Mouse (Mus musculus) midbrain, postnatal 0 days (tissue): ENCODE measurements around the gene Tra2b. TPM values are rescaled to one million over a fixed set of nuclear protein-coding genes. Genes with fewer than 3 reads are reported as not detected.

Experiments used
- ATAC-seq: fragments of 200-750 bp; cut with Nextera tagmentation; 2 replicates; pipeline ENCODE4 v1.8.0; 2017; ENCODE audit warnings: moderate number of reproducible peaks, mild to moderate bottlenecking, moderate TSS enrichment, moderate library complexity; ENCODE audit not compliant: low FRiP score
- DNase-seq: peaks from one replicate; pipeline ENCODE4 v3.0.0-alpha.2; 2015; ENCODE audit warnings: low spot score
- H3K27ac ChIP-seq: fragments of 300-500 bp; sonication (generic); 2 replicates; pipeline ENCODE4 v1.5.1; 2014; ENCODE audit warnings: low read depth, mild to moderate bottlenecking, low read length, mixed read lengths
- H3K27me3 ChIP-seq: fragments of 300-500 bp; sonication (generic); 2 replicates; pipeline ENCODE4 v1.6.1; 2014; ENCODE audit warnings: low read length, control low read depth, mixed read lengths; ENCODE audit not compliant: insufficient read depth
- H3K36me3 ChIP-seq: fragments of 300-500 bp; sonication (generic); 2 replicates; pipeline ENCODE4 v1.6.1; 2014; ENCODE audit warnings: low read length, control low read depth, mixed read lengths; ENCODE audit not compliant: insufficient read depth
- H3K4me1 ChIP-seq: fragments of 300-500 bp; sonication (generic); 2 replicates; pipeline ENCODE4 v1.6.1; 2014; ENCODE audit warnings: mild to moderate bottlenecking, control low read depth, antibody characterized with exemption, low read length, mixed read lengths; ENCODE audit not compliant: insufficient read depth
- H3K4me2 ChIP-seq: fragments of 300-500 bp; sonication (generic); 2 replicates; pipeline ENCODE4 v1.6.1; 2014; ENCODE audit warnings: low read depth, mild to moderate bottlenecking, low read length, mixed read lengths; ENCODE audit not compliant: poor library complexity, severe bottlenecking
- H3K4me3 ChIP-seq: fragments of 300-500 bp; sonication (generic); 2 replicates; pipeline ENCODE4 v1.5.1; 2014; ENCODE audit warnings: low read depth, mild to moderate bottlenecking, low read length, moderate library complexity
- H3K9ac ChIP-seq: fragments of 300-500 bp; sonication (generic); replicated peaks from 2 replicates; pipeline ENCODE4 v1.6.1; 2014; ENCODE audit warnings: mild to moderate bottlenecking, low read length, moderate library complexity, mixed read lengths; ENCODE audit not compliant: poor library complexity, severe bottlenecking
- H3K9me3 ChIP-seq: fragments of 300-500 bp; sonication (generic); 2 replicates; pipeline ENCODE4 v1.6.1; 2016; ENCODE audit warnings: low read length, control low read depth
- CTCF ChIP-seq: IDR thresholded peaks from 2 replicates; pipeline ENCODE4 v1.5.1; 2016; ENCODE audit warnings: antibody characterized with exemption, mild to moderate bottlenecking
- WGBS: fragments of 180-500 bp; shearing (Covaris S2); extraction: QIAGEN DNeasy Blood & Tissue Kit; methylation state at CpG from one replicate; pipeline ENCODE4 v1.1.7; 2014; 5-methylcytosine and 5-hydroxymethylcytosine counted together
- polyA plus RNA-seq: library from polyadenylated mRNA; unstranded; fragments of >200 nt; fragmentation: Nextera tagmentation; extraction: Ambion mirVana; gene quantifications from 2 replicates; pipeline ENCODE4 v1.2.1, GENCODE M21; 2015
- total RNA-seq: library from RNA; depleted of rRNA; stranded (reverse); fragments of >200 nt; gene quantifications from 2 replicates; pipeline ENCODE4 v1.2.3, GENCODE M21; 2014

Tra2b gene
- total and polyA plus RNA-seq, 2 experiments from 2014 or later: 128 to 208 TPM

DNA sequence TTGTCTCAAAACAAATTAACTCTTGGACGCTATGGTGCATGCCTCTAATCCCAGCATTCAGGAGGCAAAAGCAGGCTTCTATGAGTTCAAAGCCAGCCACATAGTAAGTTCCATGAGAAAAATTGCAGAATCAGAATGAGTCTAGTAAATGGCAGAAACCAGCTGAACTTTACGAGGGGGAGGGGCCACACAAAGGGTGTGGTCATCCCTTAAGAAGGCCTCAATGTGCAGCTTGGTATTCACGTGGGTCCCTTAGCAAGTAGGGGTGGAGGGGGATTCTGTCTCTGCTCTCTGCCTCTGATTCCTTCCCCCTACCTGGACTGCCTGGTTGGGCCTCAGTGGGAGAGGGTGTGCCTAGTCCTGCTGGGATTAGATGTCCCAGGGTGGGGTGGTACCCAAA is 4.7 kb upstream of the Tra2b start:
- WGBS: 74% methylated on average over 3 of the region's 3 CpGs
- no peak for ATAC-seq

DNA sequence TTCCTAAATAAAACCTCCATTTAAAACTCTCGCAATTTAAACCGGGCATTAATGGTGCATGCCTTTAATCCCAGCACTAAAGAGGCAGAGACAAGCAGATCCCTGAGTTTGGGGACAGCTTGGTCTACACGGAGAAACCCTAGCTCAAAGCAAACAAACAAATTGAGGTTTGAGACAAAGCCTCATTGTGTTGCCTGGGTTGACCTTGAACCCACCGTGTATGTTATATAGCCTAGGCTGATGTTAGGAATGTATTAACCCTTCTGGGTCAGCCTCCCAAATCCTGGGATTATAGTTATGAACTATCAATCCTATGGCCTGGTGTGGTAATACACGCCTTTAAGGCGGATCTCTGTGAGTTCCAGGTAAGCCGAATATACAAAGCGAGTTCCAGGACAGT is 579 bp upstream of the Tra2b start:
- 34% methylated on average over 8 of the region's 8 CpGs for WGBS
- peak overlapping the region; percentile 85 for H3K4me3 ChIP-seq
- no peaks in the 10 kb centered on the region for H3K9me3 ChIP-seq
- H3K9ac ChIP-seq: peak overlapping the region; percentile 64
- no peaks in the 10 kb centered on the region for H3K27me3 ChIP-seq
- peak overlapping the region; percentile 63 for H3K4me2 ChIP-seq
- DNase-seq (no peak), ATAC-seq (peak; percentile 2; the same call in 1 of the 2 replicates)
- no peaks in the 10 kb centered on the region for H3K36me3 ChIP-seq
- H3K4me1 ChIP-seq: no peaks in the 10 kb centered on the region
- peak overlapping the region; percentile 87 for H3K27ac ChIP-seq
- TF ChIP-seq CTCF: no peak

More for the DNA sequence above, 4.7 kb upstream of the Tra2b start:
- Histone ChIP-seq H3K9ac (no peak overlapping the region), H3K4me3 (no peak overlapping the region), H3K27ac (no peak overlapping the region), H3K4me1 (no peaks in the 10 kb centered on the region), H3K36me3 (no peaks in the 10 kb centered on the region), H3K9me3 (no peaks in the 10 kb centered on the region), H3K4me2 (no peak overlapping the region), H3K27me3 (no peaks in the 10 kb centered on the region)
- no peak for TF ChIP-seq CTCF
- DNase-seq: no peak

- under 1% methylated on average over 65 of the region's 81 CpGs for WGBS
- TF ChIP-seq CTCF: peak; percentile 25; the same call in 1 of the 2 replicates
- ATAC-seq (peak; percentile 75), DNase-seq (peak; percentile 92)
- Histone ChIP-seq H3K4me3 (peak overlapping the region; percentile 85), H3K36me3 (no peaks in the 10 kb centered on the region), H3K4me2 (peak overlapping the region; percentile 66), H3K9ac (peak overlapping the region; percentile 87), H3K27ac (peak overlapping the region; percentile 97), H3K9me3 (no peaks in the 10 kb centered on the region), H3K4me1 (no peaks in the 10 kb centered on the region), H3K27me3 (no peaks in the 10 kb centered on the region)
Observed at GRCm38 (mm10) chr16:22264962-22265848, 600 bp downstream of the Tra2b start.

DNA sequence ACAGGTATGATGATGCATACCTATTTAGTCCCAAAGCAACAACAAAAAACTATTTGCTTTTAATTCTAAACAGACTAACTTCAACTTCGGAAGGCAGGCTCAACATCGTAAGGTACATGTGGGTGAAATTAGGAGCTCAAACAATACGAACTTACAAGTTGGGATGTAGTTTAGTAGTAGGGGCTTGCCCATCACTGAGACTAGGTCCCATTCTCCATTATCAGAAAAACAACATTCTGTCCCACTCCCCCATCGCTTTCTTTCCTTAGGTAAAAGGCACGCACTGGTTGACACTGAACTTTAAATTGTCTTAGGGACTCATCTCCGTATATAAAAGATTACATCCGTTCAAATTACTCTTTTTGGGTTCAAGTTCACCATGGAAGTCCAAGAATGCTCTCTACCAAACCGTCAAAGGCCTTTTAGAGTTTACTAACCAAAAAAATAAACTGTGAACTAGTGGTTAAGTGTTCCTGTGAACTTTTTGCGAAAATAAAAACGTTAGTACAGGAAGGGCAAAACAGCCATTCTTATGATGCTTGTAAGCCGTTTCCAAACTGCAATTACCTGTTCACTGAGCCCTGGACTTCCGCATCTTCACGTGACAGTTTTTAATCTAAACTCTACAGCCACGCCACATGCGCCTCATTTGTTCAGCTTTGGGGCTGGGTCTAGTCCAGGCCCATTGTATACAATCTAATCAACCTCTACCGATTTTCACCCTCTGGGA is 1.4 kb downstream of the Tra2b start:
- Histone ChIP-seq H3K27ac (peak overlapping the region; percentile 97), H3K9ac (peak overlapping the region; percentile 87), H3K9me3 (no peaks in the 10 kb centered on the region), H3K27me3 (no peaks in the 10 kb centered on the region), H3K4me3 (peak overlapping the region; percentile 85), H3K4me1 (no peaks in the 10 kb centered on the region), H3K4me2 (peak overlapping the region; percentile 66), H3K36me3 (no peaks in the 10 kb centered on the region)
- WGBS: 1% methylated on average over 16 of the region's 16 CpGs
- no peak for ATAC-seq
- peak; percentile 35 for DNase-seq
- no peak for TF ChIP-seq CTCF

DNA sequence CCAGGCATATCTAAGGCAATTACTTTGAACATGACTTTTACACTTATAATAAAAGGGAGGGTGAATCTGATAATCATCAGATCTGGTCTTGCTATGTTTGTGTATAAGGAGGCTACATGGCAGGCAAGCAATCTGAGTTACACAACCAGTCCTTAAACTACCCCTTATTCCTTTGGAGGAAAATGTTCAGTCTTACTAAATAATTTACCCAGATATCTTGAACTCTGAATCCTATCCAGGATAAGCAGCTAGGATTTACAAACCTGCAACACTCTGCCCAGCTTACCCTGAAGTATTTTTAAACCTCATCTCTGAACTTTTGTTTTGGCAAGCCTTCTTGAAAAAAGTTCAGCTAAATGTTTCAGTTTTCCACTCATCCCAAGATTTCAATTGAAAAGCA is 2.7 kb downstream of the Tra2b start:
- no peaks in the 10 kb centered on the region for H3K36me3 ChIP-seq
- H3K4me3 ChIP-seq: peak overlapping the region; percentile 85; the same call in 1 of the 2 replicates
- no peaks in the 10 kb centered on the region for H3K4me1 ChIP-seq
- no peaks in the 10 kb centered on the region for H3K9me3 ChIP-seq
- peak overlapping the region; percentile 66 for H3K4me2 ChIP-seq
- DNase-seq (no peak), ATAC-seq (no peak)
- TF ChIP-seq CTCF: no peak
- no peak overlapping the region for H3K9ac ChIP-seq
- H3K27me3 ChIP-seq: no peaks in the 10 kb centered on the region
- H3K27ac ChIP-seq: no peak overlapping the region

DNA sequence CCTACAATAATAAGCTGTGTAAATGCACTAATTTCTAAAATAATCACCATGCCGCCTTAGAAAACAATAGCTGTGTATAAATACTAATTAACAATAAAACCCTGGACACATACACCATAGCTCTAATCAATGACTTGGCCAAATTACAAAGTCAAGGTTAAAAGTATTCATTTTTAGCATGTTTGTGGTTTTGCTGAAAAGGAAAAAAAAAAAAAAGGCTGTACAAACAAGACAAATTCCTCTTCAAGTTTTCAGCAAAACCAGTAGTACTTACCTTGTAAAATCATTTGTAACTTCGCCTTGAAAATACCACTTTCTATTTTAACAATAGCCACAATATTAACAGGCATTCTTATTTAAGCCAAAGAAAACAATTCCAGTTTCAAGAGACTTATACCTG is 4.2 kb downstream of the Tra2b start:
- TF ChIP-seq CTCF: no peak
- Histone ChIP-seq H3K9me3 (no peaks in the 10 kb centered on the region), H3K27me3 (no peaks in the 10 kb centered on the region), H3K4me2 (no peak overlapping the region), H3K27ac (no peak overlapping the region), H3K4me1 (no peaks in the 10 kb centered on the region), H3K36me3 (no peaks in the 10 kb centered on the region), H3K4me3 (no peak overlapping the region), H3K9ac (no peak overlapping the region)
- DNase-seq (no peak), ATAC-seq (no peak)
- 88% methylated on average over 2 of the region's 2 CpGs for WGBS
